Mouse (Mus musculus) myocyte (in vitro differentiated cells): ENCODE results near the gene Pla2g7. TPM values are rescaled to one million over a fixed set of nuclear protein-coding genes. Genes with fewer than 3 reads are reported as not detected.

Experiments used
- H3K27me3 ChIP-seq: one replicate; pipeline ENCODE4 v1.6.1; 2011; ENCODE audit not compliant: control insufficient read depth, insufficient read depth, insufficient read length
- H3K36me3 ChIP-seq: one replicate; pipeline ENCODE4 v1.6.1; 2011; ENCODE audit not compliant: control insufficient read depth, insufficient read depth
- H3K4me2 ChIP-seq: one replicate; pipeline ENCODE4 v1.6.1; 2011; ENCODE audit warnings: low read depth, control low read depth
- H3K4me3 ChIP-seq: one replicate; pipeline ENCODE4 v1.5.1; 2011; ENCODE audit warnings: mild to moderate bottlenecking, control low read depth, moderate library complexity
- H3K79me2 ChIP-seq: one replicate; pipeline ENCODE4 v1.6.1; 2011; ENCODE audit not compliant: control insufficient read depth, insufficient read depth
- H3ac ChIP-seq: one replicate; pipeline ENCODE4 v1.6.1; 2011; ENCODE audit not compliant: control insufficient read depth, insufficient read length
- CEBPB ChIP-seq: IDR thresholded peaks from 2 replicates; pipeline ENCODE4 v1.6.1; 2011; ENCODE audit warnings: mild to moderate bottlenecking, moderate library complexity; ENCODE audit not compliant: poor library complexity, insufficient read depth, severe bottlenecking
- E2F4 ChIP-seq: IDR thresholded peaks from one replicate; pipeline ENCODE4 v1.6.1; 2011; ENCODE audit warnings: mild to moderate bottlenecking, control low read depth, moderate library complexity; ENCODE audit not compliant: insufficient read depth
- MAX ChIP-seq: IDR thresholded peaks from one replicate; pipeline ENCODE4 v1.6.1; 2011; ENCODE audit warnings: low read depth, mild to moderate bottlenecking, control low read depth
- MYOD1 ChIP-seq, 3 experiments: IDR thresholded peaks; one replicate each; pipeline ENCODE4 v1.6.1; 2011; ENCODE audit warnings: control low read depth in 2 of 3, low read depth in 2 of 3, mild to moderate bottlenecking in 2 of 3, moderate library complexity in 1 of 3; ENCODE audit not compliant: insufficient read length in 2 of 3, control insufficient read depth in 1 of 3
- MYOG ChIP-seq, 3 experiments: IDR thresholded peaks; one replicate each; pipeline ENCODE4 v1.6.1; 2011; ENCODE audit warnings: control low read depth in 2 of 3, low read depth in 2 of 3, mild to moderate bottlenecking in 2 of 3; ENCODE audit not compliant: insufficient read length in 2 of 3, control insufficient read depth in 1 of 3, insufficient read depth in 1 of 3
- POLR2A ChIP-seq: IDR thresholded peaks from one replicate; pipeline ENCODE4 v1.6.1; 2011; ENCODE audit warnings: low read depth, mild to moderate bottlenecking, control low read depth, moderate library complexity; ENCODE audit not compliant: insufficient read length
- POLR2AphosphoS2 ChIP-seq: IDR thresholded peaks from one replicate; pipeline ENCODE4 v1.6.1; 2011; ENCODE audit warnings: low read depth, control low read depth; ENCODE audit not compliant: insufficient read length
- REST ChIP-seq: IDR thresholded peaks from one replicate; pipeline ENCODE4 v1.6.1; 2011; ENCODE audit warnings: mild to moderate bottlenecking, control low read depth, moderate library complexity; ENCODE audit not compliant: insufficient read depth, insufficient read length
- SRF ChIP-seq: IDR thresholded peaks from one replicate; pipeline ENCODE4 v1.6.1; 2011; ENCODE audit warnings: low read depth; ENCODE audit not compliant: control insufficient read depth, insufficient read length
- TCF12 ChIP-seq: IDR thresholded peaks from one replicate; pipeline ENCODE4 v1.6.1; 2011; ENCODE audit warnings: mild to moderate bottlenecking, control low read depth; ENCODE audit not compliant: poor library complexity, insufficient read depth, severe bottlenecking
- TCF3 ChIP-seq: IDR thresholded peaks from one replicate; pipeline ENCODE4 v1.6.1; 2011; ENCODE audit warnings: low read depth, control low read depth; ENCODE audit not compliant: insufficient read length
- USF1 ChIP-seq: IDR thresholded peaks from one replicate; pipeline ENCODE4 v1.6.1; 2011; ENCODE audit warnings: low read depth, mild to moderate bottlenecking, control low read depth, moderate library complexity
- polyA plus RNA-seq: library from polyadenylated mRNA; unstranded; fragments of >200 nt; fragmentation: generic; extraction: Trizol; gene quantifications from one replicate; pipeline ENCODE4 v1.2.1, GENCODE M21; 2012; ENCODE audit warnings: missing spikeins

Pla2g7 gene
- polyA plus RNA-seq, 1 experiment: 3.4 TPM

- H3K4me3 ChIP-seq: no peak overlapping the region
- H3K4me2 ChIP-seq: no peak overlapping the region
- no peak for TF ChIP-seq POLR2A
- peak; percentile 80 for TF ChIP-seq CEBPB
- no peaks in the 10 kb centered on the region for H3K36me3 ChIP-seq
- no peaks in the 10 kb centered on the region for H3K79me2 ChIP-seq
- H3ac ChIP-seq: no peak overlapping the region
- no peaks in the 10 kb centered on the region for H3K27me3 ChIP-seq
These were observed 76.5 kb downstream of the Pla2g7 start for GRCm38 (mm10) chr17:43644375-43644774.

DNA sequence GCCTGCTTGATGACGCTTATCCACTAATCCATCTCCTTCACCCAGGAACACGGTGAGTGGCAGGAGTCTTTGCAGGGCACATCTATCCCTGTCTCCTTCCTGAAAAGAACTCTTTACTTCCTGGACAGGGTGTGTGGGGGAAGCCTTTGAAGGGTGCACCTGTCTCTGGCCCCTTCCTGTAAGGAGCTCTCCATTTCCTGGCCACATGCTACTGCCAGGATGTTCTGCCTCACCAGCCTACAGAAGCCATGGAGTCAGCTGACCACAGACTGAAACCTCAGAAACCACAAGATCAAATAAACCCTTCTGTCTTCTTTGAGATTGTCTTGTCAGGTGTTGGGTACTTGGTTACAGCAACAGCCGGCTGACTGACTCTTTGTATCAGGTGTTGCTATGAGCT, 77.2 kb downstream of the Pla2g7 start:
- Histone ChIP-seq H3ac (no peak overlapping the region), H3K4me3 (no peak overlapping the region), H3K36me3 (no peaks in the 10 kb centered on the region), H3K79me2 (no peaks in the 10 kb centered on the region), H3K4me2 (no peak overlapping the region), H3K27me3 (no peaks in the 10 kb centered on the region)
- TF ChIP-seq E2F4: no peak
- TF ChIP-seq REST: no peak
- no peak for TF ChIP-seq TCF12
- TF ChIP-seq MYOG (IDR thresholded peaks at IDR 0.05; ENCODE audit: control insufficient read depth in 1 of 3, insufficient read depth in 1 of 3, insufficient read length in 2 of 3, low read depth in 2 of 3): peak in 1 of 3 experiments; percentile 35
- peak in 2 of 3 experiments; percentile 26 to 32 for TF ChIP-seq MYOD1 (IDR thresholded peaks at IDR 0.05; ENCODE audit: control insufficient read depth in 1 of 3, insufficient read length in 2 of 3, low read depth in 2 of 3)

DNA sequence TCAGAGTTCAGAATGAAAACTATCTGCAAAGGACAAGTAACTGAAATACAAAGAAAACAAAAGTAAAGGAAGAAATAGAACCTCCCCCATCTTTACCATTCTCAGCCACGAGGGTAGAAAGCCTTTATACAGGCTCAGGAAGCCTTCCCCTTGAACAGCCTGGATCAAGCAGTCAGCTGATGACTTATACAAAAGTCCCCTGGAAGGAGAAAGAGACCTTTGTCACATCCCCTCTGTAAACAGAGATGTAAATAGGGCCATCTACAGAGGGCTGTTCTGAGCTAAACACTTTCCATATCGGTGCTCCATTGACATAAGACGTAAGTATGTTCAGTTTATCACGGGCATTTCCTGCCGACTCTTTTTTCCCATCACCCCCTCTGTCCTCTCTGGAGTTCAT, 79.0 kb downstream of the Pla2g7 start:
- no peak for TF ChIP-seq MYOG (IDR thresholded peaks at IDR 0.05; ENCODE audit: control insufficient read depth in 1 of 3, insufficient read depth in 1 of 3, insufficient read length in 2 of 3, low read depth in 2 of 3)
- no peak for TF ChIP-seq USF1
- no peak for TF ChIP-seq MYOD1 (IDR thresholded peaks at IDR 0.05; ENCODE audit: control insufficient read depth in 1 of 3, insufficient read length in 2 of 3, low read depth in 2 of 3)
- no peak for TF ChIP-seq MAX
- no peak for TF ChIP-seq SRF
- no peak for TF ChIP-seq TCF3
- no peak for TF ChIP-seq POLR2AphosphoS2
- TF ChIP-seq POLR2A: no peak
- no peak for TF ChIP-seq REST
- no peak for TF ChIP-seq TCF12
- TF ChIP-seq CEBPB: no peak
- TF ChIP-seq E2F4: no peak
- Histone ChIP-seq H3K4me2 (no peak overlapping the region), H3K79me2 (no peaks in the 10 kb centered on the region), H3K27me3 (no peaks in the 10 kb centered on the region), H3K4me3 (no peak overlapping the region), H3ac (no peak overlapping the region), H3K36me3 (no peaks in the 10 kb centered on the region)

DNA sequence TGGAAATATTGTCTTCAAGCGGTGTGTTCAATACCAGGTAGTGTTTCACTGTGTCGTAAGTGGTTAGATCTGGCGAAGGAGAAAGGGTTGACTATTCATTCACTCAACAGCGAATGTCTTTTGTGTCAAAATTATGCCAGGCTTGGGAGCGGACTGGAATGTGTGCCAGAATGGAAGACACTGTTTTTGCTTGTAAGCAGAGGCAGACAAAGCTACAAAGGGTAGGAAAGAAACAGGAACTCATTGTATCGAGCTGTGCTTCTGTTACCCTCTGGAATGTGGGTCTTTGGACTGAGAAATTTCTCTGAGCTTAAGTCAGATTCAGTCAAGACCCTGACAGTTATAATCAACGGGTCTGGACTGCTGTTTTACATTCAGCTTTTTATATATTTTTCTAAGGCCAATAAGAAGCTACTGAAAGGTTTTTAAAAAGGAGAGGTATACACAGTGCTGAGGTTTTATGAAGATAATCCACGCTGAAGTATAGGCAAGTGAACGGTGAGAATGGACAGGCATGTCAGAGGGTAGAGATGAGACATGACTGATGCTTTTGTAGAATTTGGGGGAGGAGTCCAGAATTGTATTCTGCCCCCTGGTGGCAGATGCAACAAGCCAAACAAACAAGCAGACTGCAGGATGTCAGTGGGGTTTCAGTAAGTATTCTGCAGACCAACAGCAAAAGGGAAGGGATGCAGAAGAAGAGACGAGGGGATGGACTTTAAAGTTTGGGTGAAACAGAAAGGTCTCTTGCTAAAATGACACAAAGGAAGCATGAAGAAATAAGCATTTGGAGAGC, 81.9 kb downstream of the Pla2g7 start:
- TF ChIP-seq E2F4 (no peak), MYOD1 (IDR thresholded peaks at IDR 0.05; ENCODE audit: control insufficient read depth in 1 of 3, insufficient read length in 2 of 3, low read depth in 2 of 3) (no peak), SRF (no peak), TCF12 (no peak), REST (no peak), MYOG (IDR thresholded peaks at IDR 0.05; ENCODE audit: control insufficient read depth in 1 of 3, insufficient read depth in 1 of 3, insufficient read length in 2 of 3, low read depth in 2 of 3) (no peak), POLR2AphosphoS2 (no peak), USF1 (no peak), CEBPB (no peak)
- H3K36me3 ChIP-seq: no peaks in the 10 kb centered on the region
- no peak overlapping the region for H3K4me3 ChIP-seq
- H3K79me2 ChIP-seq: no peaks in the 10 kb centered on the region
- no peaks in the 10 kb centered on the region for H3K27me3 ChIP-seq
- no peak overlapping the region for H3K4me2 ChIP-seq
- H3ac ChIP-seq: no peak overlapping the region

GRCm38 (mm10) chr17:43651314-43652046, 83.6 kb downstream of the Pla2g7 start:
- H3K79me2 ChIP-seq: no peaks in the 10 kb centered on the region
- TF ChIP-seq POLR2A: no peak
- no peak for TF ChIP-seq POLR2AphosphoS2
- no peak for TF ChIP-seq REST
- no peak for TF ChIP-seq MAX
- TF ChIP-seq MYOG (IDR thresholded peaks at IDR 0.05; ENCODE audit: control insufficient read depth in 1 of 3, insufficient read depth in 1 of 3, insufficient read length in 2 of 3, low read depth in 2 of 3): no peak
- no peak for TF ChIP-seq TCF12
- no peak overlapping the region for H3K4me3 ChIP-seq
- H3K27me3 ChIP-seq: no peaks in the 10 kb centered on the region
- no peak overlapping the region for H3K4me2 ChIP-seq
- no peak overlapping the region for H3ac ChIP-seq
- no peaks in the 10 kb centered on the region for H3K36me3 ChIP-seq

Other genes starting within 250 kb of the Pla2g7 start
- gene Adgrf5, start 207.6 kb upstream of the Pla2g7 start, polyA plus RNA-seq: 0.04 TPM
- not detected for gene Mep1a, start 65.3 kb upstream of the Pla2g7 start, polyA plus RNA-seq
- 0.23 TPM for gene Ankrd66, start 24.5 kb upstream of the Pla2g7 start, polyA plus RNA-seq
- gene Tdrd6, start 62.2 kb downstream of the Pla2g7 start, polyA plus RNA-seq: 0.08 TPM
- 1.1 TPM for gene Slc25a27, start 99.1 kb downstream of the Pla2g7 start, polyA plus RNA-seq
- gene Cyp39a1, start 99.3 kb downstream of the Pla2g7 start, polyA plus RNA-seq: 1.7 TPM
- 2.0 TPM for gene Rcan2, start 233.3 kb downstream of the Pla2g7 start, polyA plus RNA-seq